Mouse (Mus musculus) thymus, postnatal 25 days (tissue): ENCODE data around the gene Upk3b.
"Not testable (repeated sequence)": the region's sequence is repeated elsewhere in the genome, so short reads cannot be mapped to it uniquely, and the experiment has no call there.

Experiments
- DNase-seq: peaks from one replicate; pipeline ENCODE4 v3.0.0; 2022

The Upk3b gene

DNA sequence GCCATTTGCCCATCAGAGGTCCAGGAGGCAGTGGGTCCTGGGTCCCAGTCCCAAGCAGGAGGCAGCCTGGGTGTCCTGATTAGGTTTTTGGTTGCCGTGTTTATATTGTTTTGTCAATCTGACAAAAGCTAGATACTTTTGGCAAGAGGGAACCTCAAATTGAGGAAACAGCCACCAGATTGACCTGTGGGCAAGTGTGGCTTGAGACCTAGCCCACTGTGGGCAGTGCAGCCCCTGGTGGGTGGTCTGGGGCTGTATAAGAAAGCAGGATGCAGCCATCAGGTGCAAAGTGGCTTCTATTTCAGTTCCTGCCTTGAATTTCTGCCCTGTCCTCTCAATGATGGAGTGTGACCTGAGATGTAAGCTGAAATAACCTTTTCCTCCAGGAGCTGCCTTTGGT lies 3.0 kb upstream of the Upk3b start:
- no peak for DNase-seq

DNA sequence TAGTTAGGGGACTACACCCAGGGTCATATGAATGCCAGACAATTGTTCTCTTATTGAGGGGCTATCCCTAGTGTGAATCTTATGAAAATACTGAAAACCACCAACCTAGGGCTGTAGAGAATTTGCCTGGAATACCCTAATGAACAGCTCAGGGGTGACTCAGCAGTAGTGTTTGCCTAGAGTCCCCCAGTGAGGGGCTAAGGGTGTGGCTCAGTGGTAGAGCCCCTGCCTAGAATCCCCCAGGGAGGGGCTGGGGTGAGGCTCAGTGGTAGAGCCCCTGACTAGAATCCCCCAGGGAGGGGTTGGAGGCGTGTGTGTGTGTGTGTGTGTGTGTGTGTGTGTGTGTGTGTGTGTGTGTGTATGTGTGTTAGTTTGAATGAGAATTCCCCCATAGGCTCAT lies 1.6 kb upstream of the Upk3b start:
- DNase-seq = no peak

DNA sequence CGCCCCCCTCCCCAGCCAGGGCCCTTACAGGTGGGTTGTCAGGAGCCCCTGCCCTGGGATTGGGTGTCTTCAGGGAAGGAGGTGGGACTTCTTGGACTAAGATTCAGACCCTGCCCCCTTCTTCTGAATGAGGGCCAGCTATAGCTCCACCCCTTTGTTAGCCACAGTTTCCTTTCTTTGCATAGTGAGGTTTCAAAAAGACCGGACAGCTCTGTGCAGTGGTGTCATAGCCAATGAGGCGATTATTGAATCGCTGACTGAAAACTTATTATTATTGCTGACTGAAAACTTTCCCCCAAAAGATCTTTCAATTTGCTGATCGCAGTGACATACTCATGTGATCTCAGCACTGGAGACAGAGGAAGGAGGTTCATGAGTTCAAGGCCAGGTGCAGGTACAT lies 1.9 kb downstream of the Upk3b start:
- DNase-seq = no peak

DNA sequence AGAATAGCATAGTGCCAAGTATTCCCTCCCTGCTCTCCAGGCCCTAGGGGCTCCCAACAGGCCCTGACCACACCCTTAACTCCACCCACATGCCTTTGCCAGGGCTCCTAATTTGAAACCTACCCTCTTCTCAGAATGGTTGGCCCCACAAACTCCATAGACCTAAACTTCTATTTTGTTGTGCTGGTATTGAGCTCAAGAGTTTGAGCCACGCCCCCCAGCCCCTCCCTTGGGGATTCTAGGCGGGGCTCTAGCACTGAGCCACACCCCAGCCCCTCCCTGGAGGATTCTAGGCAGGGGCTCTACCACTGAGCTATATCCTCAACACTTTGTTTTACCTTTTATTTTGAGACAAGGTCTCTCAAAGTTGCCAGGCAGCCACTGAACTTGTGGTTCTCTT lies 3.0 kb downstream of the Upk3b start:
- no peak for DNase-seq

DNA sequence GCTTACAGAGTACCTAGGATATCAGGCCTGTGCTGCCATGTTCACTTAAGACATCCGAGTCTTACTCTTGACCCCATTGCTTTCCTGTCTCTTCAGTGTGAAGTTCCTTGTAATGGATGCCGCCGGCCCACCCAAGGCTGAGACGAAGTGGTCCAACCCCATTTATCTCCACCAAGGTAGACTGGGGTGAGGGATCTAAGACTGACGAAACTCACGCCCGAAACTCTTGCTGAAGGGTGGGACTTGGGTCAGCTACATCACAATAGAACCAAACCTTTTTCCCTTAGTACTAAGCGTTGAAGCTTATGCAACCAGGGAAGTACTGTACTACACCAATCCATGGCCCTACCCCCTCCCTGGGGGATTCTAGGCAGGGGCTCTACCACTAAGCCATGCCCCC lies 3.4 kb downstream of the Upk3b start:
- DNase-seq = no peak

DNA sequence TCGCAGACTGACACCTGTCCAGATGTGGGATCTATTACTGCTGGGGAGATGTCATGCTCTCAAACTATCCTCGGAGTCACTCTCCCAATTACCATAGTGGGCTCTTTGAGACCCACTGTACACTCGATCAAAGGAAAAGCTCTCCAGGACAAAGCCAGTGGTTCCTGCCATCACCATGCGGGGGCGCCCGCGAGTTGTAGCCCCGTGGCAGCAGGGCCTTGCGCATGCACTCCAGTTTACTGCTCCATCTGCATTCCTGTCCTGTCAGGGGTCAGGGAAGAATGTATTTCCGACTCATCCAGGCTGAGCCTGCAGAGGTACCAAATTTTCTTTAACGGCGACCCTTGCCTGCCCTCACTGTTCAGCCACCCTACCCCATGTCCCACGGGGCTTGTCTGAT lies 6.6 kb downstream of the Upk3b start:
- DNase-seq = peak; percentile 34

DNA sequence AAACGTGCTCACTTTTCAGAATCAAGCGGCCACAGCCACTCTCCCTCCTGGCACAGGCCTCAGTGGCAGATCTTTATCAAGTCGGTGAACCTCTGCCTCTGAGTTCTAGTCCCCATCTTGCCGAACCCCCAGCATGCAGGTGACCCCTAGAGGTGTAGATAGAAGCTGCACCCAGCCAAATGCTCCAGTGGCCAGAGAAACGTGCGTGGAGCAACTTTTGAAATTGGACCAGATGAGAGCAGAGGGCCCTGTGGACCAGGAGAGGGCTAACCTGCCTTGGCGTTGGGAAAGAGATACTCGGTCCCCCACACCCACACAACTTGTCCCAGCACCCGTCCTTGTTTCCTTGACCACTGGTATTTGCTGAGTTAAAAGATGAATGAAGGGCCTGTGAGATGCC lies 7.1 kb downstream of the Upk3b start:
- peak; percentile 43 for DNase-seq

DNA sequence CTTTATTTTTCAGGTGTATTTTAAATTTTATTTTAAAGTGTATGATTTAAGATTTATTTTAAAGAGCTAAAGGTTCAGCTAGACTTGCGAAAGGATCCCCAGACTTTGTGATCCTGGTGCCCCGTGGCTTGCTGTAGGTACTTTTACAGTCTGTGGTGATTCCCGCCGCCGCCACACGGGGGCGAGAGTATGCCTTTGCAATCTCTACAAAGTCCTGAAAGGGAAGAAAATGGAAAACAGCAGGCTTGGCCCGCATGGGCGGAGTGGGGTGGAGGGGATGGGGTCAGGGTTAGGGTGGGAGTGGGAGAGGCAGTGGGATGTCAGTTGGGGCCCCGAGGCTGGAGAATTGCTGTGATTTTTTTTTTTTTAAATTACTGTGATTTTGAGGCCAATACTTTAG lies 7.7 kb downstream of the Upk3b start:
- DNase-seq = peak; percentile 84

DNA sequence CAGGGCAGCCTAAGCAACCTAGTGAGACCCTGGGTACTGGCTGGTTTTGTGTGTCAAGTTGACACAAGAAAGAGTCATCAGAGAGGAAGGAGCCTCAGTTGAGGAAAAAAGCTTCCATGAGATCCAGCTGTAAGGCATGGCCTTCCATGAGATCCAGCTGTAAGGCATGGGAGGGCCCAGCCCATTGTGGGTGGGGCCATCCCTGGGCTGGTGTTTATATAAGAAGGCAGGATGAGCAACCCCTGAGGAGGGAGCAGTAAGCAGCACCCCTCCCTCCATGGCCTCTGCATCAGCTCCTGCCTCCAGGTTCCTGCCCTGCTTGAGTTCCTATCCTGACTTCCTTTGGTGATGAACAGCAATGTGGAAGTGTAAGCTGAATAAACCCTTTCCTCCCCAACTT lies 10.2 kb downstream of the Upk3b start:
- DNase-seq = not testable (repeated sequence)

DNA sequence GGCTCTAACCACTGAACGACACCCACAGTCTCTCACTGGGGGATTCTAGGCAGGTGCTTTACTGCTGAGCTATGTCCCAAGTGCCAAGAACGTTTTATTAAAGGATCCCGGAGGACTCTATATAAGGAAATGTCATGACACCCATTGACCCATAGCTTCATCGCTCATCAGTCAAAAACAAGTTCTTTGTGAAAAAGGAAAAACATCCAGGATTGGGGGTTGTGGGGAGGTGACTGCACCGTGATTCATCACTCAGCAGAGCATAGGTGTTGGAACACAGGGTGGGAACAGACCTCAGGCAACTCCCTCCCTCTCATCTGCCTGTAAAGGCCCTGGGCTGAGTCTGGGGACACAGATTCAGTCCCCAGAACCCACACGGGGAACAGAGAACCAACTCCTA lies 11.6 kb downstream of the Upk3b start:
- DNase-seq = no peak

DNA sequence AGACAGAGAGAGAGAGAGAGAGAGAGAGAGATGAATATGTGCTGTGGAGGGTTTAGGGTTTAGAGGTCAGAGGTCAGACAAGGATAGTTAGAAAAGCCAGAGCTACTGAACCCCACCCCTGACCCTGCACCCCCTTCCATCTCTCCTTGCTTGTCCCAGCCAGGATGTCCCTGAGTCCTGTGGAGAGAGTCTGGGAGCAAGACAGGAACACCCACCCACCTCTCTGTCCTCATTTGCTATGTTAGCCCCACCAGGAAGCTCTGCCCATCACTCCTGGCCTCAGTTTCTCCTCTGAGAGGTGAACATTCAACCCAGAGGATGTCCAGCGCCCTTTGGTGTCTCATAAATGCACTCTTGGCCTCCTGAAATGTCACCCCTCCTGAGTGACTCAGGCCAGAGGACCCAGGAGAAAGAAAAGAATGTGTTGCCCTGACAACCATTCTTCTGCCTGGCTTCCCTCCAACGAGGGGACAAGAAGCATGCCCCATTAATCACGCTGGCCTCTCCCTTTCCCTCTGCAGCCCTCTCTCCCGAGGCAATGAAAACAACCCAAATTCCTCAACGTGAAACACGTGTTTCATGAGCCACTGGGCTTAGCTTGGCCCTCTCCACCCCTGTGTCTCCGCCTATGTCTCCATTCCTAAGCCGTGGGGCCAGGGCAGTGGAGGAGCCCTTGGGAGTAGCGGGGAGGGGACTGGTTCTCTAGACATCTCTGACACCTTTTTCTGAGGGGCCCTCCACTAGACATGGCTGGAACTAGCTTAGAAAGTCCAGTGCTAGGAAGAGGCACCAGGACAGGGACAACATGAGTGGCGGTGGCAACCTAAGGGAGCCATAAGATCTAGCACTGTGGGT lies 13.2 kb downstream of the Upk3b start:
- no peak for DNase-seq

DNA sequence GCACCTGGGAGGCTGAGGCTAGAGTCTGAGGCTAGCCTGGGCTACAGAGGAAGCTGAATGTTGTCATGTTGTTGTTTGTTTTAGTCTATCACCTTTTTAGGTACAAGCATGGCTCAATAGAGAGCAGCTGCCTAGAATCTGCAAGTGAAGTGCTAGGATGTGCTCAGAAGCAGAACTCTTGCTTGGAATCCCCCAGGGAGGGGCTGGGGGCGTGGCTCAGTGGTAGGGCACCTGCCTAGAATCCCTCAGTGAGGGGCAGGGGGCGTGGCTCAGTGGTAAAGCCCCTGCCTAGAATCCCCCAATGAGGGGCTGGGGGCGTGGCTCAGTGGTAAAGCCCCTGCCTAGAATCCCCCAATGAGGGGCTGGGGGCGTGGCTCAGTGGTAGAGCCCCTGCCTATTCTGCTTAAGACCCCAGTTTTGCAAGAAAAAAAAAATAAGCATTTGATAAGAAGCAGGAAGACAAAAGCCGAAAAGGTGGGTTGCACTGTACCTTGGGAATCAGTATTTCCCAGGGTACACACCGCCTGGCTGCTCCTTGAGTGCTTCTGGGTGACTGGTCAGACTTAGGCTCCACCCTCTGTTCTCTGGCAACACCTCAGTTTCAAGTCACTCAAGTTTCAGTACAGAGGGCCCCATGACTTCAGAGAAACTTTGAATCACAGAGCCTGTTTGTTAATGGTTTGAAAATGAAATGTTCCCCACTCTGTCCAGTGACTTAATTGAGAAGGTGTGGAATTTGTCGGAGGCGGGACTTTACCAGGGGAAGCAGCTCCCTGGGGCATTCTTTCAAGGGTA lies 14.8 kb downstream of the Upk3b start:
- no peak for DNase-seq

DNA sequence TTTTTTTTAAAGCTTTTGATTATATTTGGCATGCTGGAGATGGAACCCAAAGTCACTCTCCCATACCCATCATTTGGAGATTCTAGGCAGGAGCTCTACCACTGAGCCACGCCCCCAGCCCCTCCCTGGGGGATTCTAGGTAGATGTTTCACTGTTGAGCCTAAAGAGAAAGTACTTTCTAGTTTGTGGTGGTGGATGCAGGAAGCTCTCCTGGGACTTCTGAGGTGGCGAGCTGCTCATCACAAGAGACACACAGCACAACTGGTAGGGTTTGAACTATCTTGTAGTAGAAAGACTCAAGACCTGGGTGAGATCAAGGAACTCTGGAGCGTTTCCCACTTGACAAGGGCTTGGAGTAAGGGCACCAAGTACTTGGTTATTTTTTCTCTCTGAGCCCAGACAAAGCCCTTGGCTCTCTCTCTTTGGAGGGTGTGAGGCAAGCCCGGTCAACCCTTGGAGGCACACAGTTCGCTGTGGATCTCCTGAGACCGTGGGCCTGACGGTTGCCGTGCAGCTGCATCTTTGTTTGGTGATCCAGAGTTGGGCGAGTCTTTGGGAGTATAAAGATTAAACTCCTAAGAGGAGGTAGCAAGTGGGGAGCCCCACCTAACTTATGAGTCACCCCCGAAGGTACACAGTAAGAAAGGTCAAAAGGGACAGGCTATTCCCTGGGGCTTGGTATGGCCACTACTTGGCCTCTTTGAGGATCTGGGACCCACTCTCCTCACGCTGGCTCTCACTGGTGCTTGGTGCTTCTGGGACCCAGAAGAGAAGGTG lies 16.2 kb downstream of the Upk3b start, which contains the start of gene Upk3bl:
Gene Upk3bl (plus strand): TSS at position 192 of the 777 bp plus-strand sequence.
- no peak for DNase-seq

DNA sequence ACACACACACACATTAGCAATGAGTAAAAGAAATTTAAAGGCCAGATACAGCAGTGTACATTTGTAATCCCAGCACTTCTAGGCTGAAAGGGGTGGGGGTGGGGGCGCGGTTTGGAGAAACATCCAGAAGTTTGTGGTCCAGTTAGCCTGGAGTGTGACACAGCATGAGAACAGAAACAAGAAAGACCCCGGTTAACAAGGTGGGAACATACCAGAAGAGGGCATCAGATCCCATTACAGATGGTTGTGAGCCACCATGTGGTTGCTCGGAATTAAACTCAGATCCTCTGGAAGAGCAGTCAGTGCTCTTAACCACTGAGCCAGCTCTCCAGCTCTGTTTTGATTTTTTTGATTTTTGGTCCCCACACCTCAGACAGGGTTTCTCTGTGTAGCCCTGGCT lies 17.8 kb downstream of the Upk3b start:
- no peak for DNase-seq

DNA sequence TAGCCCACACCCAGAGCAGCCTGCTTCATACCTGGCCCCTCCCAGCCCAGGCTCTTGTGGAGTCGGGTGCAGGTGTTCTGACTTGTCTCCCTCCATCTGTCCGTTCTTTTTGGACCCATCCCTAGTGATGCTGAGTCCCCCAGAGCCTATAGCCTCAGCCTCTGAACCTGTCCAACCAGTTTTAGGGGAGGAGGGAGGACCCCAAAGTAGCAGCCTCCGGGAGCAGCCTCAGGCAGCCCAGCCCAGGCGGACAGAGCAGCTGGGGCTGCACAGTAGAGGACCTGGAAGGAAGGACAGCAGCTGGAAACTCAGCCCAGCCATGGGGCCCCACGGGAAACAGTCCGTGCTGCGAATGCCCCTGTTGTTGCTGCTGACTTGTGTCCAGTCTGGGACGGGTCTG lies 18.8 kb downstream of the Upk3b start:
- DNase-seq = no peak

DNA sequence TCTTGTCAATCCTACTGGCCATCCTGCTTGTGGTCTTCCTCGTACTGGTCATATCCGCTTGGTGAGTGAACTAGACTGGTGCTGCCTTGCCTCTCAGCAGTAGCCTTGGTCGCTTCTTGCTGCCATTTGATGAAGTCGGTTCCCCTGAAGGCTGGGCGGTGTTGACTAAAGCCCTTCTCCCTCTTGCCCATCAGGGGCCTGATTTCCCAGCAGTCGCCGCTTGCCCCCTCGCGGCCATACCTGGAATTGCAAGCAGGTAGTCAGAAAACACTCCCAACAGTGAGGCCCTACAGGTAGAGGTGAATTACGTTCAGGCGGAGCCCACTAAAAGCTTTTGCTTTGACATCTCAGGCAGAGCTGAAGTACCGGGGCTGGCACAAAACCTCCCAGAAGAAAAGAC lies 23.3 kb downstream of the Upk3b start:
- DNase-seq = peak; percentile 77

DNA sequence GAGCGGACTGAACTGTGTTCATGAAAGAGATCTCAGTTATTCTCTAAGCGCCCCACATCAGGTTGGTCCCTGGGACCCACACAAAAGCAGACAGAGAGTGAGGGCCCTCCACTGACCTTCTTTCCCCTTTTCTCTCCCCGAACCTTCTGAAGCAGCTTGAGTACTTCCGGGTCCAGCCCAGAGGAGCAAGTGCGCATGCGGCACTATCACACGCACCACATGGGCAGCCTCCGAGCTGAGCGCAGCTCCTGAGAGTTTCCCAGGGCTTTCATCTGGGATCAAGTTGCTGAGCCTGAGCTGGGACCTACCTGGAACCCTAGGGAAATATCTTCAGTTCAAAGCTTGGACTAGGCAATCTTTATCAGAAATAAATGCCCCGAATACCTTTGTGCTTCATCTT lies 25.6 kb downstream of the Upk3b start:
- DNase-seq = no peak

DNA sequence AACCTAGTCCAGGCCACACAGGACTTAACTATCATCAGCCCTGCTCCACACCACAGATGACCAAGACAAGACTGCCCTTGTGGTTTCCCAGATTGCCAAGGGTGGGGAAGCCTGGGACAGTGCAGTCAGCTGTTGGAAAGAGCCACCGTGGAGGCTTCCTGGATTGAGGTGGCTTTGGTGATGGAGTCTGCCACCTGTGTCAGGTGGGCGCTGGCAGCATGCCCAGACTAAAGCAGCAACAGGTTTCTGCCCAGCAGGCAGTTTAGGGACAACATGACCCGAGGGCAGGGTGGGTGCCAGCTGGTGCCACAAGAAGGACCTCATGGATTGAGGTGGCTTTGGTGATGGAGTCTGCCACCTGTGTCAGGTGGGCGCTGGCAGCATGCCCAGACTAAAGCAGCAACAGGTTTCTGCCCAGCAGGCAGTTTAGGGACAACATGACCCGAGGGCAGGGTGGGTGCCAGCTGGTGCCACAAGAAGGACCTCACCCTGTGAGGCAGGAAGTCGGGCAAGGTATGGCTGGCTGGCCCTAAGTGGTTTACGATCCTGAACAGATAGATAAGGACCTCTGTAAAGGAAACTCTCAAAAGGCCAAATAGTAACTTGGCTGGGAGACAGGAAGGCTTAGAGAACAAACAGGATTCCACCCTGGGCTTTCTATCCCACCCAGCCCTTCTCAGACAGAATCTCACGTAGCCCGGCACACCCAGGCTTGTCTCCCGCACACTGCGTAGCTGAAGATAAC lies 28.3 kb downstream of the Upk3b start:
- not testable (repeated sequence) for DNase-seq

DNA sequence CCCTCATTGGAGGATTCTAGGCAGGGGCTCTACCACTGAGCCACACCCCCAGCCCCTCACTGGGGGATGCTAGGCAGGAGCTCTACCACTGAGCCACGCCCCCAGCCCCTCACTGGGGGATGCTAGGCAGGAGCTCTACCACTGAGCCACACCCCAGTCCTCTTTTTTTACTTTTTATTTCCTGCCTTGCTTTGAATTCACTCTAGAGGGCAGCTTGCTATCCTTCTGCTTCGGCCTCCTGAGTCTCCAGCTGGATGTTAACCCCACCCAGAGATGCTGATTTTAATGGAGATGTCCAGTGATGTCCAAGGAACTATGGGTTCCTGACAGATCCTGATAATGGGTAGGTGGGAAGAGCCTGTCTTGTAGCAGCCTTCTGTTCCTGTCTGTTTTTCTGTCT lies 31.1 kb downstream of the Upk3b start:
- no peak for DNase-seq

DNA sequence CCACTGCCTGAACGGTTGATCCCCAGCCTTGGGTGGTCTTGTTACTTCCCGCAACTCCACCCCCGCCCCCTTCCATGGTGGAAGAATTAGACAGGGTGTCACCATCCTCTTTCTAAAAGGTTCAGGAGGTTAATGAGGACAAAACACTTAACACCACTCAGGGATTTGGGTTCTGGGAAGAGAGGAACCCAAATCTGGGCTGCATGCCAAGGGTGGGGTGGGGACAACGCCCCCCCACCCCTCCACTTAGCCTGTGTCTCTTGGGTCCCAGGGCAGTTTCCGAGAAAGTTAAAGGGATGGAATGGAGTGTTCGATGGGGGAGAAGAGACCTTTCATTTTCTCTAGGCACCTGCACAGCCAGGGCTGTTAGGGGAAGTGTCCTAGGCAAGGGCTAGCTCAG lies 34.8 kb downstream of the Upk3b start:
- DNase-seq = no peak

DNA sequence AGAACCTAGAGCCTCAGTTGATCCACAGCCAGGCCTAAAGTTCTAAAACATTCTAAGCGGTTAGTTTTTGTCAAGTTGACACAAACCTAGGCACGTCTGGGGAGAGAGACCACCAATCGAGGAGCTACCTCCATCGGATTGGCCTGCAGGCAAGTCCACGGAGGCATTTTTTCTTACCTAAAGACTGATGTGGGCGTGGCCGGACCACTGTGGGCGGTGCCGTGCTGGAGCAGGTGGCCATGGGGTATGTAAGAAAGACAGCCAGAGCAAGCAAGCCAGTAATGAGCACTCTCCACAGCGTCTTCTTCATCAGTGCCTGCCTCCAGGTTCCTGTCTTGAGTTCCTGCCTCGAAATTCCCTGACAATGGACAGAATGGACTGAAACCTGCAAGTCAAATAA lies 35.2 kb downstream of the Upk3b start:
- no peak for DNase-seq

DNA sequence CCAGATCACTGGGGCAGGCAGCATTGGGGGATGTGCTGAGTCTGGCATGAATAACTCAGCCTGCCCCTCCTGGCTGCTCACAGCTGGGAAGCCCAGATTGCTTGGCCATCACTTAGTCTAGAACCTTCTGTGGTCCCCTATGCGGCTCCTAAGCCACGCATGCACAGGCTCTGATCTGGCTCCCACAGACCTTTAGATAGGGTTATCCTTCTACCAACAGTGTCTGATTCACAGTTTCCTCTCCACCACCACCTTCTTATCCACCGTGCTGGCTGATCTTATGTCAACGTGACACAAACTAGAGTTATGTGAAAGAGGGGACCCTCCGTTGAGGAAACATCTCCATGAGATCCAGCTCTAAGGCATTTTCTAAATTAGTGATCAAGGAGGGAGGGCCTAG lies 36.8 kb downstream of the Upk3b start:
- no peak for DNase-seq

DNA sequence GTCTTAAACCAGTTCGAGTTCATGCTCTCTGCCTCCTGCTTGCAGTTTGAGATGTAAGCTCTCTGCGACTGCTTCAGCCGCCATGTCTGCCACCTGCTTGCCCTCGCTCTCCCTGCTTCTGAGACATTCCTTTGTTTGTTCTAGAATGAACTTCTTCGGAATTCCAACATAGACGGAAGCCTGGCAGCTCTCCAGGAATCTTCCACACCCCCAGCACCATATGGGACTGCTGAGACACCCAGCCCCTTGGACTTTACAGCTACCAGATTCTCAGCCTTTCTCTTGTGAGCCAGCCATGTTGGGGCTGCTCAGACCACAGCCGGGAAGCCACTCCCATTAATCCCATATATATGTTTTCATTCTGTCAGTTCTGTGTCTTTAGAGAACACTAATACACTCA lies 38.0 kb downstream of the Upk3b start:
- DNase-seq = no peak
